Mouse (Mus musculus) left cerebral cortex, adult 11 months (tissue): ENCODE measurements around the gene Dynll1.

Source experiments
- DNase-seq: peaks from one replicate; pipeline ENCODE4 v3.0.0; 2022; ENCODE audit warnings: low spot score

Gene Dynll1

GRCm38 (mm10) chr5:115300792-115301614 lies at the start of gene Dynll1:
TSS of gene Dynll1 (minus strand) at chr5:115300999.
- peak; percentile 98 for DNase-seq

- DNase-seq: no peak
Measured at GRCm38 (mm10) chr5:115349225-115349555, 48.4 kb upstream of the Dynll1 start.

GRCm38 (mm10) chr5:115348546-115349224 lies 47.9 kb upstream of the Dynll1 start, which contains the start of gene Cox6a1:
TSS of gene Cox6a1 (minus strand) at chr5:115348981.
- peak; percentile 98 for DNase-seq

GRCm38 (mm10) chr5:115347564-115347963 lies 46.8 kb upstream of the Dynll1 start:
- peak; percentile 66 for DNase-seq

GRCm38 (mm10) chr5:115341314-115342165 lies 40.7 kb upstream of the Dynll1 start:
- no peak for DNase-seq

- peak; percentile 75 for DNase-seq
Measured at GRCm38 (mm10) chr5:115340577-115341313, 39.9 kb upstream of the Dynll1 start, which contains the start of the genes Gatc and Triap1. TSS of gene Gatc (minus strand) at chr5:115341178. TSS of gene Triap1 (plus strand) at chr5:115341225.

- DNase-seq: no peak
Measured at GRCm38 (mm10) chr5:115340007-115340406, 39.2 kb upstream of the Dynll1 start.

GRCm38 (mm10) chr5:115333626-115334025 lies 32.8 kb upstream of the Dynll1 start:
- DNase-seq: no peak

GRCm38 (mm10) chr5:115330955-115331354 lies 30.2 kb upstream of the Dynll1 start:
- no peak for DNase-seq

GRCm38 (mm10) chr5:115327610-115328548 lies 27.1 kb upstream of the Dynll1 start:
- DNase-seq: no peak

- peak; percentile 91 for DNase-seq
Measured at GRCm38 (mm10) chr5:115326875-115327609, 26.2 kb upstream of the Dynll1 start, which contains the start of gene Srsf9. TSS of gene Srsf9 (plus strand) at chr5:115327177.

GRCm38 (mm10) chr5:115326256-115326831 lies 25.5 kb upstream of the Dynll1 start:
- DNase-seq: peak; percentile 55

- DNase-seq: peak; percentile 78
Measured at GRCm38 (mm10) chr5:115319004-115319940, 18.5 kb upstream of the Dynll1 start.

- DNase-seq: no peak
Measured at GRCm38 (mm10) chr5:115317645-115318328, 17.0 kb upstream of the Dynll1 start.

- no peak for DNase-seq
Measured at GRCm38 (mm10) chr5:115316968-115317644, 16.3 kb upstream of the Dynll1 start.

GRCm38 (mm10) chr5:115313668-115313943 lies 12.8 kb upstream of the Dynll1 start:
- no peak for DNase-seq
